In the genomic region with DNA sequence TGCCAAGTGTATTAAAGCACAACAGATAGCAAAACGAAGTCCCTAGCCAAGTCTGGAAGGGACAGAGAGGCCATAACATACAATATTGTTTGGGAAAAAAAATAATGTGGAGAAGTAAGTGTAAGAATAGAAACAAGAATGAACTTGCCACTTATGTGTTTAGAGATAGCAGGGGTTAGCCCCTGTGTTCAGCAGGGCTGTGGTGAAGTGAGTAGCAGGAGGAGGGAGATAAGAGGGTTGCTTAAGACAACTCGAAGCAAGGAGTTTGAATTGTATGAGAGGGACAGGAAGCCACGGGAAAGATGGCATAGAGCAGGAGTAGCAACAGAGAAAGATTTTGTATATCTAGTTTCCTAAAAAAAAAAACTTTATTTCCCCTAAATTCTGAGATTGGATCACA, we compare ENCODE assay signal across 24 mouse cellular contexts. TPM values are rescaled to one million over a fixed set of nuclear protein-coding genes. Genes with fewer than 3 reads are reported as not detected.
DNase-seq lines count a peak whose midpoint lies in the region; ATAC-seq and TF ChIP-seq lines count a peak whose summit lies in the region.
"Had no signal": no experiment of that assay in that cellular context is flagged by ENCODE, and none has a peak within 500 bp of the region (broad histone marks: within the 10 kb centered on the region; RNA-seq: fewer than 3 reads in every experiment).

No protein-coding gene starts in this region.

- no peak for DNase-seq in heart, adult 8-10 months (ENCODE audit: low spot score)
- peak; percentile 58 for DNase-seq in c-Kit-positive CD71-positive TER-119-negative erythroid progenitor cells, embryonic 14.5 days (ENCODE audit: low read depth)
- no peak for DNase-seq in layer of hippocampus, postnatal 10 days (ENCODE audit: low spot score in 2 of 2)
- DNase-seq in kidney, adult 2 months = no peak
- no peak for DNase-seq in layer of hippocampus, postnatal 25 days (ENCODE audit: extremely low spot score in 1 of 2, low spot score in 1 of 2)
- DNase-seq: adrenal gland, postnatal 25 days; cerebellum, adult 9-10 months; heart, adult 18-20 months; kidney, postnatal 36 days; right cerebral cortex, postnatal 14 days; spleen, adult 18-20 months; thymus, adult 18-20 months had no signal

- peak overlapping the region; percentile 51 for H3K27ac ChIP-seq in heart, embryonic 11.5 days (ENCODE audit: low read depth, low read length)
- peak overlapping the region; percentile 94 for H3K27ac ChIP-seq in liver, embryonic 16.5 days (ENCODE audit: low read length)
- H3K27ac ChIP-seq in kidney, adult 2 months (ENCODE audit: insufficient read depth, low read depth, low read length) = no peak overlapping the region
- H3K27ac ChIP-seq: embryonic facial prominence, embryonic 13.5 days; forebrain, embryonic 10.5 days; hindbrain, embryonic 12.5 days; limb, embryonic 13.5 days; lung, embryonic 15.5 days; macrophage; neural tube, embryonic 15.5 days had no signal

- H3K4me3 ChIP-seq in heart, embryonic 11.5 days (ENCODE audit: low read depth, low read length) = no peak overlapping the region
- H3K4me3 ChIP-seq in liver, embryonic 16.5 days (ENCODE audit: low read depth, low read length) = no peak overlapping the region
- H3K4me3 ChIP-seq in kidney, adult 2 months (ENCODE audit: insufficient read depth, low read depth, low read length) = no peak overlapping the region
- H3K4me3 ChIP-seq: embryonic facial prominence, embryonic 13.5 days; forebrain, embryonic 10.5 days; hindbrain, embryonic 12.5 days; limb, embryonic 13.5 days; lung, embryonic 15.5 days; neural tube, embryonic 15.5 days had no signal

- H3K9ac ChIP-seq in heart, embryonic 11.5 days (ENCODE audit: low read depth, low read length) = no peak overlapping the region
- H3K9ac ChIP-seq in liver, embryonic 16.5 days (ENCODE audit: low read depth, low read length) = peak overlapping the region; percentile 47; the same call in 1 of the 2 replicates
- H3K9ac ChIP-seq: embryonic facial prominence, embryonic 13.5 days; hindbrain, embryonic 12.5 days; limb, embryonic 13.5 days; lung, embryonic 15.5 days; neural tube, embryonic 15.5 days had no signal

- no peak for TF ChIP-seq CTCF in kidney, adult 2 months (conservative IDR thresholded peaks at IDR 0.05; ENCODE audit: insufficient read depth, insufficient read length, low read depth, low read length)

- peak; percentile 83; the same call in 1 of the 2 replicates for ATAC-seq in heart, embryonic 11.5 days (replicated peaks; ENCODE audit: insufficient number of reproducible peaks, low FRiP score, low TSS enrichment)
- ATAC-seq in hematopoietic stem cell, adult 5-6 weeks (replicated peaks in 1 of 2; ENCODE audit: insufficient read depth in 1 of 2, low FRiP score in 2 of 2, low TSS enrichment in 1 of 2, low read depth in 1 of 2, poor library complexity in 2 of 2, severe bottlenecking in 2 of 2) = peak; percentile 37 to 68; a peak in 1 of 4 replicates
- peak; percentile 92 for ATAC-seq in liver, embryonic 16.5 days (ENCODE audit: low read depth)
- ATAC-seq: CD4-positive, CD25-positive, alpha-beta regulatory T cell, adult 4 months; midbrain, embryonic 16.5 days had no signal

- H3K4me2 ChIP-seq in heart, embryonic 11.5 days = no peak overlapping the region
- H3K4me2 ChIP-seq in liver, embryonic 16.5 days (ENCODE audit: low read depth, low read length) = peak overlapping the region; percentile 56
- H3K4me2 ChIP-seq: embryonic facial prominence, embryonic 13.5 days; hindbrain, embryonic 12.5 days; limb, embryonic 13.5 days; lung, embryonic 15.5 days; neural tube, embryonic 15.5 days had no signal

- no peaks in the 10 kb centered on the region for H3K27me3 ChIP-seq in heart, embryonic 11.5 days (ENCODE audit: control insufficient read depth, insufficient read depth, low read length)
- no peaks in the 10 kb centered on the region for H3K27me3 ChIP-seq in liver, embryonic 16.5 days (ENCODE audit: control insufficient read depth, insufficient read depth, low read depth, low read length)
- H3K27me3 ChIP-seq in kidney, adult 2 months (replicated peaks; ENCODE audit: control insufficient read depth, insufficient read depth, low read length) = no peaks in the 10 kb centered on the region
- H3K27me3 ChIP-seq: embryonic facial prominence, embryonic 13.5 days; hindbrain, embryonic 12.5 days; limb, embryonic 13.5 days; lung, embryonic 15.5 days; neural tube, embryonic 15.5 days had no signal

- H3K4me1 ChIP-seq in heart, embryonic 11.5 days (ENCODE audit: control insufficient read depth, insufficient read depth, low read length) = peaks cover 4% of the 10 kb centered on the region; the same call in 1 of the 2 replicates
- peaks cover 39% of the 10 kb centered on the region for H3K4me1 ChIP-seq in liver, embryonic 16.5 days (ENCODE audit: control insufficient read depth, low read depth, low read length)
- H3K4me1 ChIP-seq in kidney, adult 2 months (ENCODE audit: control insufficient read depth, insufficient read depth, low read length) = no peaks in the 10 kb centered on the region
- H3K4me1 ChIP-seq: embryonic facial prominence, embryonic 13.5 days; forebrain, embryonic 10.5 days; hindbrain, embryonic 12.5 days; limb, embryonic 13.5 days; lung, embryonic 15.5 days; neural tube, embryonic 15.5 days had no signal

- TF ChIP-seq POLR2A in kidney, adult 2 months (IDR thresholded peaks at IDR 0.05; ENCODE audit: low read depth, low read length) = no peak

- 44% methylated on average over 3 of the region's 3 CpGs for WGBS in heart, embryonic 11.5 days (ENCODE audit: insufficient replicate concordance)
- WGBS in liver, embryonic 16.5 days (ENCODE audit: insufficient replicate concordance) = 14% methylated on average over 3 of the region's 3 CpGs
- 77% methylated on average over 3 of the region's 3 CpGs for WGBS in kidney, adult 2 months

- no peaks in the 10 kb centered on the region for H3K9me3 ChIP-seq in heart, embryonic 11.5 days (replicated peaks; ENCODE audit: control insufficient read depth, low read length)
- no peaks in the 10 kb centered on the region for H3K9me3 ChIP-seq in liver, embryonic 16.5 days (replicated peaks; ENCODE audit: control insufficient read depth, low read length)
- H3K9me3 ChIP-seq: embryonic facial prominence, embryonic 13.5 days; forebrain, embryonic 10.5 days; hindbrain, embryonic 12.5 days; limb, embryonic 13.5 days; lung, embryonic 15.5 days; neural tube, embryonic 15.5 days had no signal

- no peaks in the 10 kb centered on the region for H3K36me3 ChIP-seq in heart, embryonic 11.5 days (ENCODE audit: control insufficient read depth, insufficient read depth, low read length)
- H3K36me3 ChIP-seq in liver, embryonic 16.5 days (ENCODE audit: control insufficient read depth, insufficient read depth) = no peaks in the 10 kb centered on the region
- H3K36me3 ChIP-seq in kidney, adult 2 months (ENCODE audit: control insufficient read depth, insufficient read depth, low read length) = no peaks in the 10 kb centered on the region; the same call in 1 of the 2 replicates

RNA-seq across cellular contexts. Expression of gene D030056L22Rik, which starts 20.8 kb away (rescaled TPM):
- 26.9 and 27.7 TPM in 2 replicates for polyA plus RNA-seq in heart, embryonic 11.5 days (2014; fragmentation: Nextera tagmentation; extraction: Ambion mirVana)
- 10 to 100 TPM in 3 of 4 experiments, 1 to 10 TPM in 1; 8.9 to 12.1 (median 11.4) TPM for total RNA-seq in heart, adult 8-10 months (2022)
- 32.3 and 32.8 TPM in 2 replicates for total RNA-seq in hematopoietic stem cell, adult 5-6 weeks (2017)
- 24.2 and 26.6 TPM in 2 replicates for polyA plus RNA-seq in liver, embryonic 16.5 days (2015; fragmentation: Nextera tagmentation; extraction: Ambion mirVana)
- total RNA-seq in layer of hippocampus, postnatal 10 days (2021) = 10 to 100 TPM; 22.9 to 23.0 TPM
- 6.2 and 6.5 TPM in 2 replicates for polyA plus RNA-seq in kidney, adult 2 months (2012; rRNA removed)
- 10 to 100 TPM; 20.6 to 23.5 TPM for total RNA-seq in layer of hippocampus, postnatal 25 days (2021)

RNA-seq across cellular contexts. Expression of gene Carnmt1, which starts 21.6 kb away (rescaled TPM):
- 21.7 and 26.5 TPM in 2 replicates for polyA plus RNA-seq in heart, embryonic 11.5 days (2014; fragmentation: Nextera tagmentation; extraction: Ambion mirVana)
- 10 to 100 TPM; 32.4 to 40.6 (median 35.7) TPM for total RNA-seq in heart, adult 8-10 months (2022)
- total RNA-seq in hematopoietic stem cell, adult 5-6 weeks (2017) = 18.9 and 32.6 TPM in 2 replicates
- polyA plus RNA-seq in liver, embryonic 16.5 days (2015; fragmentation: Nextera tagmentation; extraction: Ambion mirVana) = 12.0 and 12.6 TPM in 2 replicates
- total RNA-seq in layer of hippocampus, postnatal 10 days (2021) = 10 to 100 TPM; 11.4 to 11.6 TPM
- polyA plus RNA-seq in kidney, adult 2 months (2012; rRNA removed) = 5.9 and 6.3 TPM in 2 replicates
- total RNA-seq in layer of hippocampus, postnatal 25 days (2021) = 10 to 100 TPM; 10.8 to 15.0 TPM

RNA-seq across cellular contexts. Expression of gene Trpm6, which starts 57.6 kb away (rescaled TPM):
- 0.07 and 0.31 TPM in 2 replicates for polyA plus RNA-seq in heart, embryonic 11.5 days (2014; fragmentation: Nextera tagmentation; extraction: Ambion mirVana)
- under 1 TPM; 0.05 to 0.22 (median 0.07) TPM for total RNA-seq in heart, adult 8-10 months (2022)
- total RNA-seq in hematopoietic stem cell, adult 5-6 weeks (2017) = 0.56 and 0.65 TPM in 2 replicates
- polyA plus RNA-seq in liver, embryonic 16.5 days (2015; fragmentation: Nextera tagmentation; extraction: Ambion mirVana) = 0.01 and 0.02 TPM in 2 replicates
- total RNA-seq in layer of hippocampus, postnatal 10 days (2021) = 1 to 10 TPM in 1 of 2 experiments, under 1 TPM in 1; 0.76 to 1.0 TPM
- polyA plus RNA-seq in kidney, adult 2 months (2012; rRNA removed) = 1.9 TPM in 2 replicates
- under 1 TPM; 0.17 to 0.28 TPM for total RNA-seq in layer of hippocampus, postnatal 25 days (2021)
- total RNA-seq: adrenal gland, postnatal 25 days had no signal
- polyA plus RNA-seq: macrophage had no signal
